Mouse (Mus musculus) lung, postnatal 25 days (tissue): ENCODE data around the gene Bdkrb2.

Source experiments
- DNase-seq: peaks from one replicate; pipeline ENCODE4 v3.0.0; 2022; ENCODE audit warnings: low spot score

Bdkrb2 gene

DNA sequence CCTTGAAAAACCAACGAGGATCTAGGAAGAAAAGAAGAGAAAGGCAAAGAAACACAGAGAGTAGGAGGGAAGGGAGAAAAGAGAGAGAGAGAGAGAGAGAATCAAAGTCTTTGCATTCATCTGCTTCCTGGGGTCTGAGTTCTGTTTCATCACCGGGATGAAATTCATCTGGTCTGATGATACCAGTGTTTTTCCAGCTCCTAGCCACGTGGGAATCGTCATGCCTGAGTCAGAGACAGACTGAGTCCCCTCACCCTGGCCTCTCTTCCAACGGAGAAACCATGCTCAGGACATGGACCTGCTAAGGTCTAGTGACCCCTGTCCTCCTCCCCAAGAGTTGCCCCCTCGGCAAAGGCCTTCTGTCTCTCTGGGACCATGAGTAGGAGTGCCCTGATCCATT is 16.5 kb upstream of the Bdkrb2 start:
- no peak for DNase-seq

GRCm38 (mm10) chr12:105547151-105547550 is 15.9 kb upstream of the Bdkrb2 start:
- DNase-seq: no peak

GRCm38 (mm10) chr12:105548001-105548400 is 15.0 kb upstream of the Bdkrb2 start:
- DNase-seq: no peak

GRCm38 (mm10) chr12:105548881-105549280 is 14.1 kb upstream of the Bdkrb2 start:
- no peak for DNase-seq

GRCm38 (mm10) chr12:105549835-105550802 is 12.9 kb upstream of the Bdkrb2 start:
- DNase-seq: no peak

DNA sequence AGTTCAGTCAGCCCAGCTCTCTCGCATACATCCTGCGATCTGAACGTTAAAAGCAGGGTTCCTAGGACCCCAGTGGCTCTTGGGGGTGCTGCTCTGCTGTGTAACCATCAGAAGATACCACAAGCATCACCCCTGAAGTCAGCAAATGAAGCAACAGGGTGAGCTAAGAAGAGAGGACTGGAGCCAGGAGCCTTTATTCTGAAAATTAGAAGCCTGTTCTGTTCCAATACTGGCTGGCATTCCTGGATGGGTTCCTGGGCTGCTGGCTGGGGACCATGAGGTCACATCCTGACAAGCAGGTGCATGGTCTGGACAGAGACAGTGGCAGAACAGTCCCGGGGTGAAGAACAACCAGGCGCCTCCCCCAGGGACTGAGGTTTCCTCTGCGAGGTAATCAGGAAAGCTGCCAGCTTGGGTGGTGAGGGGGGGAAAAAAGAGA is 11.5 kb upstream of the Bdkrb2 start:
- DNase-seq: no peak

- no peak for DNase-seq
Observed at GRCm38 (mm10) chr12:105554151-105554772, 8.8 kb upstream of the Bdkrb2 start.

- no peak for DNase-seq
Observed at GRCm38 (mm10) chr12:105555172-105555571, 7.9 kb upstream of the Bdkrb2 start.

DNA sequence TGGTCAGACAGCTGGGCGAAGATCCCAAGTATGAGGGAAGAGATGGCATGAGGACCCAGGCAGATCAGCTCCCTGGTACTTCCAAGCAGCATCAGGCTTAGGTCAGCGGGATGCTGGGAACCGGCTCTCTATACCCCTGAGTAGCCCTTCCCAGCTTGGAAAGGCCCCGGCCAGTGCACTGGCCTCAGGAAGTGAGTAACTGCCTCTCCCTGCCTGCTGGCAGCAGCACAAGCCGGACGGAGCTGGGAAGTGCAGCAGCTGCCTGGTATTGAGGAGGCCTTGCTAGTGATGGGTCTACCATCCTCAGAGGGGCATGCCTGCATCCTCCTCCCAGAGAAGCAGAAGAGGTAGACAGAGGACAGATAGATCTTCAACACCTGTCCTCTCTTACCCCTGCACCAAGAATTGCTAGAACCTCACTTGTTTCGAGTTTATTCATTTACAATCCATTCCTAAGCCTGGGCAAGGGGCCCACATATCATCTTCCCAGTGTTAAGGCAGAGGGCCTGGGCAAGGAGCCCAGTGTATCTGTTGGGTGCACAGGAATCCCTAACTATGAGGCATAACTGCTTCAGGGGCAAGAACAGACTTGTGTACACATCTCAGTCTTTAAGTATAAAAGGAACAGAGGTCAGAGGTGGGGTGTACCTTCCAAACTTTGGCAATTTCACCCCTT is 5.6 kb upstream of the Bdkrb2 start:
- peak; percentile 65 for DNase-seq

- DNase-seq: no peak
Observed at GRCm38 (mm10) chr12:105561007-105561534, 2.0 kb upstream of the Bdkrb2 start.

GRCm38 (mm10) chr12:105562056-105562820 is 788 bp upstream of the Bdkrb2 start:
- no peak for DNase-seq

- DNase-seq: no peak
Observed at GRCm38 (mm10) chr12:105563726-105564275, 775 bp downstream of the Bdkrb2 start.

GRCm38 (mm10) chr12:105565221-105565620 is 2.2 kb downstream of the Bdkrb2 start:
- no peak for DNase-seq

- no peak for DNase-seq
Observed at GRCm38 (mm10) chr12:105571867-105572266, 8.8 kb downstream of the Bdkrb2 start.

- DNase-seq: no peak
Observed at GRCm38 (mm10) chr12:105572622-105573021, 9.6 kb downstream of the Bdkrb2 start.

DNA sequence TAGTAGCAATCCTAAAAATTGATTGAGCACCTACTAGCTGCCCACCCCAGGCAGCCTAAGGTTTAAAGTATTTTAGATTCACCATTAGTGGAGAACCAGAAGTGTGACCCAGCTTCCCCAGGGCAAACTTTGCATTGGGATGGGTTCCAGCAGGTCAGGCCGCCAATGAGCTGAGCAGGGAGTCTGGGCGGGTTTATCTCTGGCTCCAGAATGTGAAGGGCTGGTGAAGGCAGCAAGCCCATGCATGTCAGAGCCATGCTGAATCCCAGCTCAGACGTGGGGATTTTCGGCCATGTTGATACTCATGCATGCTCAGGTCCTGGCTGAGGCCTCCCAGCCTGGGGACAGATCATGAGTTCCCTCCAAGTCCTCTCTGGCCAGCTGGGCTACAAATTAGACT is 11.3 kb downstream of the Bdkrb2 start:
- no peak for DNase-seq

GRCm38 (mm10) chr12:105580490-105580889 is 17.5 kb downstream of the Bdkrb2 start:
- no peak for DNase-seq

DNA sequence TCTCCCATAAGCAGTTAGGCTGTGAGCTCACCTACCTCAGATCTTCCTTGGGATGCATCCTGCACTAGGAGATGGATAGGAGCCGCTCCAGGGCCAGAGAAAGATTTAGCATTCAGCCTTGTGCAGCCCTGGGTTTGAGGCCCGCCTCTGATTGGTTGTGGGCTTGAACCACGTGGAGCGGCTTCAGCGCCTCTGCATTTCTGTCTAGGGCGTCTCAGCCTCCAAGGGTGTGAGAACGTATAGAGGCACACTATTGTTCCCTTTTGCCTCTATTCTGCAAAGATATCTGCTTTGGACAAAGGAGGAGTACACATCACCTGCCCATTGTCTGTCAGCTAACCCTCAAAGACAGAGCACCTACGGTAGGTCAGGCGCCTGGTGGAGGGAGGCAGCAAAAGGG is 19.5 kb downstream of the Bdkrb2 start:
- DNase-seq: no peak

- peak; percentile 34 for DNase-seq
Observed at GRCm38 (mm10) chr12:105583484-105583883, 20.5 kb downstream of the Bdkrb2 start.

DNA sequence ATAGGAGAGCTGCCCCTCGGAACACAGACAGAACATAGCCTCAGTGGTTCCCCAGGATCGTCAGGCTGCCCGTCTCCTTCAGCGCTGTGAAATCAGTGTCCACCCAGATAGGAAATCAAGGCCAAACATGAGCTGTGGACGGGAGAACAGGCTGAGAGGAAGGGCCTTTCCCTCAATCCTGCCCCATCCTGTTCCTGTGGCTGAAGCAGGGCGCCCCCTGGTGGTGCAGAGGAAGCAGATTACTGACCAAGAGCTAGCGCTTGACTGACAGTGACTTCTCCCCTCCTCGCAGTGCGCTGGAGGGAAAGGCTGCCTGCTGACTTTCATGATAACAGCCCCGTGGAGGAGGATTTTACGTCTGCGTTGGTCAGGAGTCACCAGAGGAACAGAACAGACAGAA is 21.8 kb downstream of the Bdkrb2 start:
- peak; percentile 80 for DNase-seq

DNA sequence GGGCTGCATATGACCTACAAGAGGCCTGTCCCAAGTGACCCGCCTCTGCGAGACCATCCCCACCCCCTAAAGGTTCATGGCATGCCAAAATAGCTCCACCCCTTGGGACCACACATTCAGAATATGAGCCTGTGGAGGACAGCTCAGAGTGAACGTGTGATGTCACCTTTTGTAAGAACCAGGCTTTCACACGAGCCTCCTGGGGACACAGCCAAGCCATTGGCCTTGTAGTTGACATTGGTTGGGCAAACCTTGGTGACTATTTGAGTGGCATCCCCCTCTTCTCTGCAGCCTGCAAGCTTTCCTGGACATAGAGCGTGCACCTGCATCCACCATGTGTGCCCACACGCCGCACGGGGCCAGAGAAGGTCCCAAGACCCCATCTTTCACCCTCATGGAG is 24.5 kb downstream of the Bdkrb2 start:
- DNase-seq: no peak
